Mouse (Mus musculus): ENCODE data around the gene Mrrf. TPM values are rescaled to one million over a fixed set of nuclear protein-coding genes. Genes with fewer than 3 reads are reported as not detected.

The Mrrf gene
- total and polyA plus RNA-seq, 3 experiments = 36.2 to 71.7 (median 46.8) TPM

- intact Hi-C loops (cut with DNase I) = loop anchor here (5.0 kb wide), 1 partner anchor 40 kb away; no protein-coding TSS in a partner anchor
- DNase-seq = no peak
- TF ChIP-seq POLR2A (IDR thresholded peaks at IDR 0.05; ENCODE audit: insufficient read depth, low read depth, low read length) (no peak), EP300 (IDR thresholded peaks at IDR 0.05; ENCODE audit: insufficient read depth, low read depth, low read length) (no peak), CTCF (IDR thresholded peaks at IDR 0.05) (no peak)
These were observed 101.4 kb downstream of the Mrrf start for GRCm38 (mm10) chr2:36237557-36237956.

GRCm38 (mm10) chr2:36238467-36238866 is 102.3 kb downstream of the Mrrf start:
- no peak overlapping the region for H3K27ac ChIP-seq
- no peak for DNase-seq
- 78% methylated on average over 3 of the region's 3 CpGs for WGBS
- H3K79me2 ChIP-seq (replicated peaks; ENCODE audit: control insufficient read depth, insufficient read depth, low read length) = no peaks in the 10 kb centered on the region
- peaks cover 5% of the 10 kb centered on the region for H3K4me1 ChIP-seq (ENCODE audit: control insufficient read depth, insufficient read depth, low read length)
- intact Hi-C loops (cut with DNase I) = loop anchor here (5.0 kb wide), 1 partner anchor 39 kb away; no protein-coding TSS in a partner anchor
- no peaks in the 10 kb centered on the region for H3K27me3 ChIP-seq (ENCODE audit: control insufficient read depth, insufficient read depth, low read length)
- H3K9ac ChIP-seq (ENCODE audit: low read depth, low read length) = no peak overlapping the region
- TF ChIP-seq CTCF (IDR thresholded peaks at IDR 0.05) (no peak), EP300 (IDR thresholded peaks at IDR 0.05; ENCODE audit: insufficient read depth, low read depth, low read length) (no peak), POLR2A (IDR thresholded peaks at IDR 0.05; ENCODE audit: insufficient read depth, low read depth, low read length) (no peak)
- H3K4me3 ChIP-seq = no peak overlapping the region
- H3K36me3 ChIP-seq (ENCODE audit: control insufficient read depth, insufficient read depth, low read length) = no peaks in the 10 kb centered on the region

More at GRCm38 (mm10) chr2:36237557-36237956, 101.4 kb downstream of the Mrrf start:
- Histone ChIP-seq H3K27ac (no peak overlapping the region), H3K9ac (ENCODE audit: low read depth, low read length) (no peak overlapping the region), H3K36me3 (ENCODE audit: control insufficient read depth, insufficient read depth, low read length) (no peaks in the 10 kb centered on the region), H3K27me3 (ENCODE audit: control insufficient read depth, insufficient read depth, low read length) (no peaks in the 10 kb centered on the region), H3K79me2 (replicated peaks; ENCODE audit: control insufficient read depth, insufficient read depth, low read length) (no peaks in the 10 kb centered on the region), H3K4me1 (ENCODE audit: control insufficient read depth, insufficient read depth, low read length) (peaks cover 5% of the 10 kb centered on the region), H3K4me3 (no peak overlapping the region)
- WGBS = 80% methylated on average over 6 of the region's 6 CpGs

DNA sequence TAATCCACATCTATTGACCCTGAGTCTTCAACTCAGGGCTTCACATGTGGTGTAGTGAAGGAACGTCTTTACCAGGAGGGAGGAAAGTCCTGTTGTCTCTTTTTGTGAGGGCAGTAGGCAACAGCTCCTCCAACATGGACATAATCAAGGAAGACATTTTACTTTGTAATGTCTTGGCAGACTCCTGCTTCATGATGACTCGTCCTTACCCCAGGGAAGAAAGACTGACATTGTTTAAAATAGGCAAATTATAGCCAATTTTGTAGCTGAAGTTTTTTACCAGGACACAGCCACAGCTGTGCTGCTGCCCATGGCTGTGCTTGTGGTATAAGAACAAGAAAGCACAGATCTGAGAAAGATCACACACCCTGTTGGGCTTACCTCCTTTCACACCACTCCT is 102.8 kb downstream of the Mrrf start:
- no peaks in the 10 kb centered on the region for H3K27me3 ChIP-seq (ENCODE audit: control insufficient read depth, insufficient read depth, low read length)
- H3K27ac ChIP-seq = no peak overlapping the region
- intact Hi-C loops (cut with DNase I) = loop anchor here (5.0 kb wide), 1 partner anchor 38 kb away; no protein-coding TSS in a partner anchor
- no peaks in the 10 kb centered on the region for H3K36me3 ChIP-seq (ENCODE audit: control insufficient read depth, insufficient read depth, low read length)
- H3K4me3 ChIP-seq = no peak overlapping the region
- peaks cover 3% of the 10 kb centered on the region for H3K4me1 ChIP-seq (ENCODE audit: control insufficient read depth, insufficient read depth, low read length)
- 76% methylated on average over 2 of the region's 2 CpGs for WGBS
- no peak for TF ChIP-seq EP300 (IDR thresholded peaks at IDR 0.05; ENCODE audit: insufficient read depth, low read depth, low read length)
- no peak for TF ChIP-seq POLR2A (IDR thresholded peaks at IDR 0.05; ENCODE audit: insufficient read depth, low read depth, low read length)
- TF ChIP-seq CTCF (IDR thresholded peaks at IDR 0.05) = no peak
- no peak for DNase-seq
- H3K79me2 ChIP-seq (replicated peaks; ENCODE audit: control insufficient read depth, insufficient read depth, low read length) = no peaks in the 10 kb centered on the region
- H3K9ac ChIP-seq (ENCODE audit: low read depth, low read length) = no peak overlapping the region

Other genes with a start within 250 kb of the Mrrf start
- 1 to 10 TPM; 1.5 to 2.2 TPM for gene Ttll11, start 156.5 kb upstream of the Mrrf start, total RNA-seq (2021)
- 1.2 and 2.8 TPM in 2 replicates for gene Ttll11, start 156.5 kb upstream of the Mrrf start, polyA plus RNA-seq (2012; rRNA removed)
- gene Ndufa8, start 87.0 kb upstream of the Mrrf start, total RNA-seq (2021) = 100 to 1,000 TPM; 605 to 690 TPM
- gene Ndufa8, start 87.0 kb upstream of the Mrrf start, polyA plus RNA-seq (2012; rRNA removed) = 406 and 431 TPM in 2 replicates
- not detected for gene Morn5, start 86.9 kb upstream of the Mrrf start, total RNA-seq (2021)
- gene Morn5, start 86.9 kb upstream of the Mrrf start, polyA plus RNA-seq (2012; rRNA removed) = 0.61 and 0.73 TPM in 2 replicates
- 1 to 10 TPM; 2.0 to 4.7 TPM for gene Lhx6, start 31.0 kb upstream of the Mrrf start, total RNA-seq (2021)
- gene Lhx6, start 31.0 kb upstream of the Mrrf start, polyA plus RNA-seq (2012; rRNA removed) = 2.7 and 3.2 TPM in 2 replicates
- gene Rbm18, start 384 bp downstream of the Mrrf start, total RNA-seq (2021) = 10 to 100 TPM; 31.7 to 33.9 TPM
- 15.4 and 33.0 TPM in 2 replicates for gene Rbm18, start 384 bp downstream of the Mrrf start, polyA plus RNA-seq (2012; rRNA removed)
- gene Ptgs1, start 94.0 kb downstream of the Mrrf start, total RNA-seq (2021) = 10 to 100 TPM; 14.4 to 15.8 TPM
- gene Ptgs1, start 94.0 kb downstream of the Mrrf start, polyA plus RNA-seq (2012; rRNA removed) = 20.0 and 22.3 TPM in 2 replicates
- not detected for gene Olfr338, start 237.1 kb downstream of the Mrrf start, total RNA-seq (2021)
- not detected in 2 replicates for gene Olfr338, start 237.1 kb downstream of the Mrrf start, polyA plus RNA-seq (2012; rRNA removed)